Mouse (Mus musculus): ENCODE results near the gene Faf1. TPM values are rescaled to one million over a fixed set of nuclear protein-coding genes. Genes with fewer than 3 reads are reported as not detected.

Gene Faf1
- polyA plus RNA-seq, 1 experiment: 88.3 TPM

DNA sequence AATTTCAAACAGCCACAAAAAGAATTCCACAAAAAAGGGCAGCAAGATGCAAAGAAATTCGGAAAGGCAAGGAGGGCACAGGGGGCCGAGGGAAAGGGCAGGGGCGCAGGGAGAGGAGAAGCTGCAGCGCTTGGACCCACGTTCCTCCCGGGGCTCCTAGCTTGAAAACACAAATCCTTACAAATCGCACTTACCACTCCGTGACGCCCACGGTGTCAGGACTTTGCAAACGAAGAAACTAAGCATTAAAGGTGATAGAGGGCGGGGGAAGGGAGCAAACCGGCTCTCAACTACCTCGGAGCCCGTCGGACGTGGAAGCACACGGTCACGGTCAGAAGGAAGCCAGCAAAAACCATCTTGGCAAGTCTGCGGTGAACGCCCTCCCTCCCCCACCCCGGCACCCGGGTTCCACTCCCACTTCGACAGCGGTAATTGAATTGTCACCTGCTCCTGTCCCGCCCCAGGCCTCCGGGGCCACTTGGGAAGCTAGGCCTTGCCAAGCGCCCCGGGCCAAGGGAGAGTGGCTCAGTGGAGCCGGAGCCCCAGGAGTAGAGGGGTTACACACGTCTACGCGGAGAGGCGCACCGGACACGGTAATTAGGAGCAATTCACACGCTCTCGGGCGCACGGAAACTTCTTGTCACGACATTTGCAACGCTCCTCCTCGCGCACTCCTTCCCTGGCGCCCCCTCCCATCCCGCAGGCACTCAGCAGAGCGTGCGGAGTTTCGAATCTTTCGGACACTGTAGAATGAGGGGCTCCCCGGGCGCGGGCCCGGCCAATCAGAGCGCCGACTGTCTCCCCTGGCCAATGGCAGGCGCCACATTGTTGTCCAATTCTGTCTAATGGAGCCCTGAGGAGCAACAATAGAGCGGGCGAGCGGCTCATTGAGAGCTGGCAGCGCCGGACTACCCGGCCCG, 301.0 kb downstream of the Faf1 start, which contains the start of gene Dmrta2:
Dmrta2 (plus strand) TSS at position 906 of the 920 bp plus-strand sequence.
- Histone ChIP-seq H3K27me3 (ENCODE audit: control insufficient read depth, insufficient read depth, low read length, poor library complexity, severe bottlenecking) (peaks cover 42% of the 10 kb centered on the region), H3K9ac (ENCODE audit: low read depth, poor library complexity, severe bottlenecking) (peak within 1 kb of the TSS; percentile 69), H3K27ac (ENCODE audit: insufficient read depth, low read length) (no peak within 1 kb of the TSS), H3K36me3 (ENCODE audit: control insufficient read depth, insufficient read depth, low read length, poor library complexity, severe bottlenecking) (no peaks in the 10 kb centered on the region), H3K4me1 (ENCODE audit: control insufficient read depth, insufficient read depth, low read length) (no peaks in the 10 kb centered on the region), H3K4me3 (ENCODE audit: low read depth, low read length) (peak within 1 kb of the TSS; percentile 67), H3K9me3 (replicated peaks; ENCODE audit: control insufficient read depth, insufficient read depth, low read length, poor library complexity, severe bottlenecking) (no peaks in the 10 kb centered on the region)
- TF ChIP-seq POLR2A (IDR thresholded peaks at IDR 0.05; ENCODE audit: insufficient read depth, low read length) (no peak), CTCF (IDR thresholded peaks at IDR 0.05; ENCODE audit: low read depth, low read length) (no peak), EP300 (IDR thresholded peaks at IDR 0.05; ENCODE audit: insufficient read depth, low read depth, low read length) (no peak)

DNA sequence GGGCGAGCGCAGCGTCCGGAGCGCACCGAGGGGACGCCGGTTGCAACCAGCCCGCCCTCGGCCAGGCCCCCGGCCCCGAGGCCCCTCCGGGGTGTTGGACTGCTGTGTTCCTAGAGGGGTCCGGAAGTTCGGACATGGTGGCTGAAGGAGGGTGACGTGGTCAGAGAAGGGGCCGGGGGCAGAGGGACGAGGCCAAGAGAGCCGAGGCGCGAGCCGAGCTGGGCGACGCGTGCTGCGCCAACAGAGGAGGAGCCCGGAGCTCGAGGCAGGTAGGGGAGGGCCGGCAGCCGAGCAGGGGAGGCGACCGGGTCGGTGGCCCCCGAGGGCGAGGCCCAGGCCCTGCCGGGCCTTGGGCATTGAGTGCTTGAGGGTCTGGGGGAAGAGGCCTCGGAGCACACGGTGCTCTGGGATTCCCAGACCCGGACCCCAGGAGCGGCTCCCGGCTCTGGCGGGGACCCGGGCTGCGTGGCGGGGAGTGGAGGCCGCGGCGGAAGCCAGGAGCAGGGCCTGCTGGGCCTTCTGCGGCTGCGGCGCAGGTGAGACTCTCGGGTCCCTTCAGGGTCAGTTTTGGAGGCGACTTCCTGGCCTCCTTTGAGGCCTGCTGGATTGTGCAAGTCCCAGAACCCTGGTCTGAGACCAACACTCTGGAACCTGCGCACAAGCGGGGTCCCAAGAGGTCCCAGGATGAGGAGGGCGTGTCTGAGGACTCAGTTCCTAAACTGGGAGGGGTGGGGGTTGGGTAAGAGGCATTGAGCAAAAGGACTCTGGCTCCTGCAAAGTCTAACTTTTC, 301.9 kb downstream of the Faf1 start:
- Histone ChIP-seq H3K9ac (ENCODE audit: low read depth, poor library complexity, severe bottlenecking) (peak overlapping the region; percentile 69), H3K4me3 (ENCODE audit: low read depth, low read length) (peak overlapping the region; percentile 67), H3K36me3 (ENCODE audit: control insufficient read depth, insufficient read depth, low read length, poor library complexity, severe bottlenecking) (no peaks in the 10 kb centered on the region), H3K9me3 (replicated peaks; ENCODE audit: control insufficient read depth, insufficient read depth, low read length, poor library complexity, severe bottlenecking) (no peaks in the 10 kb centered on the region), H3K27ac (ENCODE audit: insufficient read depth, low read length) (no peak overlapping the region), H3K4me1 (ENCODE audit: control insufficient read depth, insufficient read depth, low read length) (no peaks in the 10 kb centered on the region), H3K27me3 (ENCODE audit: control insufficient read depth, insufficient read depth, low read length, poor library complexity, severe bottlenecking) (peaks cover 47% of the 10 kb centered on the region)
- no peak for TF ChIP-seq EP300 (IDR thresholded peaks at IDR 0.05; ENCODE audit: insufficient read depth, low read depth, low read length)
- no peak for TF ChIP-seq POLR2A (IDR thresholded peaks at IDR 0.05; ENCODE audit: insufficient read depth, low read length)
- TF ChIP-seq CTCF (IDR thresholded peaks at IDR 0.05; ENCODE audit: low read depth, low read length): no peak

DNA sequence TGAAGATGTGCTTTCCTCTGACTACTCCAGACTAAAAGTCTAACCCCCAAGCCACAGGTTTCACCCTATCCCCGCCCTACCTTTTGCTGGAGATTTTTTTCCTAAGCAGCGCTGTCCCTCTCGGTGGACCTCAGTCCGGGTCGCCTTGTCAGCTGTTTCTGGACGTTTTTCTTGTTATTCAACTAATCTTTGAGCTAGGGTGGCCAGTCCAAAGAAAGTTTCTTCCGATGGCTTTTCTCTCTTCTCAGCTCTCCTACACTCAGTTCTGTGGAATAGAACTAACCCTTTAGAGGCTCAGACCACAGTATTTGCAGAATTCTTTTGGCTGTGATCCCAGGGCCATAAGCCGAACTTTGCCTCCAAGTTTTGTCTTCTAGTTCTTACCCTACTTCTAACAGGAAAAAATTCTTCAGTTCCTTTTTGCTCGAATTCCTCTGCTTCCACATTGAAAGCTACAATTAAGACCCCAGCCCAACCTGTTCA, 302.5 kb downstream of the Faf1 start:
- Histone ChIP-seq H3K27me3 (ENCODE audit: control insufficient read depth, insufficient read depth, low read length, poor library complexity, severe bottlenecking) (peaks cover 52% of the 10 kb centered on the region), H3K4me1 (ENCODE audit: control insufficient read depth, insufficient read depth, low read length) (no peaks in the 10 kb centered on the region), H3K36me3 (ENCODE audit: control insufficient read depth, insufficient read depth, low read length, poor library complexity, severe bottlenecking) (no peaks in the 10 kb centered on the region), H3K27ac (ENCODE audit: insufficient read depth, low read length) (no peak overlapping the region), H3K9me3 (replicated peaks; ENCODE audit: control insufficient read depth, insufficient read depth, low read length, poor library complexity, severe bottlenecking) (no peaks in the 10 kb centered on the region), H3K4me3 (ENCODE audit: low read depth, low read length) (no peak overlapping the region; the same call in 1 of the 2 replicates), H3K9ac (ENCODE audit: low read depth, poor library complexity, severe bottlenecking) (peak overlapping the region; percentile 69; the same call in 1 of the 2 replicates)
- no peak for TF ChIP-seq EP300 (IDR thresholded peaks at IDR 0.05; ENCODE audit: insufficient read depth, low read depth, low read length)

DNA sequence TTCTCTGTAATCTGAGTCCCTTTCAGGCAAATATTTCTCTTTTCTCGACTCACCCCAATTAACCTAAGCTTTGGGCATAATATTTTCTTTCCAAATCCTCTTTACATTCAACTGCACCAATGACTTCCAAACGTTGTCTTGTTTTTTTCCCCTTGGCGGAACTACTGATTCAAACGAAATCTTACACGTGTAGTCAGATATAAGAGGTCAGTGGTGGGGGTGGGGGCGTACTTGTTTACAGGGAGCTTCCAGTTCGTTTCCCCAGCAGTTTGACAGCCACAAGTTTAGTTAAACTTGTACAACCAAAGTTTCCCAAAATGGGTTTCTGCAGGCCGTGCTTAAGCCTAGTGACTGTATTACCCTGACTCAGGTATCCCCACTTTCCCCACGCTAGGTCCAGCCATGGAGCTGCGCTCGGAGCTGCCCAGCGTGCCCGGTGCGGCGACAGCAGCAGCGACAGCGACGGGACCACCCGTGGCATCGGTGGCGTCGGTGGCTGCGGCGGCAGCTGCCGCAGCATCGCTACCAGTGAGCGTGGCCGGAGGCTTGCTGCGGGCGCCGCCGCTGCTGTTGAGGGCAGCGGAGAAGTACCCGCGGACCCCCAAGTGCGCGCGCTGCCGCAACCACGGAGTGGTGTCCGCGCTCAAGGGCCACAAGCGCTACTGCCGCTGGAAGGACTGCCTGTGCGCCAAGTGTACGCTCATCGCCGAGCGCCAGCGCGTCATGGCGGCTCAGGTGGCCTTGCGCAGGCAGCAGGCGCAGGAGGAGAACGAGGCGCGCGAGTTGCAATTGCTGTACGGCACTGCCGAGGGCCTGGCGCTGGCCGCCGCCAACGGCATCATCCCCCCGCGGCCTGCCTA, 303.3 kb downstream of the Faf1 start:
- Histone ChIP-seq H3K4me3 (ENCODE audit: low read depth, low read length) (peak overlapping the region; percentile 47), H3K27me3 (ENCODE audit: control insufficient read depth, insufficient read depth, low read length, poor library complexity, severe bottlenecking) (peaks cover 57% of the 10 kb centered on the region), H3K36me3 (ENCODE audit: control insufficient read depth, insufficient read depth, low read length, poor library complexity, severe bottlenecking) (no peaks in the 10 kb centered on the region), H3K27ac (ENCODE audit: insufficient read depth, low read length) (no peak overlapping the region), H3K9ac (ENCODE audit: low read depth, poor library complexity, severe bottlenecking) (no peak overlapping the region), H3K9me3 (replicated peaks; ENCODE audit: control insufficient read depth, insufficient read depth, low read length, poor library complexity, severe bottlenecking) (no peaks in the 10 kb centered on the region), H3K4me1 (ENCODE audit: control insufficient read depth, insufficient read depth, low read length) (no peaks in the 10 kb centered on the region)
- no peak for TF ChIP-seq EP300 (IDR thresholded peaks at IDR 0.05; ENCODE audit: insufficient read depth, low read depth, low read length)
- no peak for TF ChIP-seq CTCF (IDR thresholded peaks at IDR 0.05; ENCODE audit: low read depth, low read length)
- no peak for TF ChIP-seq POLR2A (IDR thresholded peaks at IDR 0.05; ENCODE audit: insufficient read depth, low read length)

DNA sequence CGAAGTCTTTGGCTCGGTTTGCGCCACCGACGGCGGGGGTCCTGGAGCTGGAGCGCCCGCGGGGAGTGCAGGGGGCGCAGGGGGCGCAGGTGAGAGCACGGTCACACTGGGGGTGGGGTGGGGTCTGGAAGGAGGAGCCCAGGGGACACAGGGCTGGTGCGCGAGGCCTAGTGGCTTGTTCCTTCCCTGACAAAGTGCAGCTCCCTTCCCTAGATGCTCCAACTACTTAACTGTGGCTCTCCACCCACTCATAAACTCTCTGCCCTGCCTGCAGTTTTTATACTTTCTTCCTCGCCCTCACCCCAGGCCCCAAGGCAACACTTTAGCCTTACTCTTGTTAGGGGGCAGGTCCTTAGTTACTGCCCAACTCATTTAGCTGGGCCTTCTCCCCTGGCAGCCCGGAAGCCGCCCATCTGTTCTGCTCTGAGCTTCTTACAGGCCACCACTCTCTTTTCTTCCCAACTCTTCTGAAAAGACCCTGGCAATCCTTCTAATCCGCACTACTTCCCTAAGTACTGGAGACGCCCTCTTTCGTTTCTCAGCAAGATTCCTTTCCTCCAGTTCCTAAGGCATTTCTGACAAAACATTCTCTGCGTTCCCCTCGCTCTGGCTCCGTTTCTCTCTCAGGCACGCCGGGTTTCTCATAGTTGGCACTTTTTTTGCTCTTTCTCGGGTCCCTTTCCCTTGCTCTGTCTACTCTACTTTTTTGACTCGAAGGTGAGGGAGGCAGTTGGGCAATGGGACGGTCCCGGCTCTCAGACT, 304.1 kb downstream of the Faf1 start:
- H3K4me1 ChIP-seq (ENCODE audit: control insufficient read depth, insufficient read depth, low read length): no peaks in the 10 kb centered on the region
- H3K9ac ChIP-seq (ENCODE audit: low read depth, poor library complexity, severe bottlenecking): no peak overlapping the region
- no peak overlapping the region for H3K27ac ChIP-seq (ENCODE audit: insufficient read depth, low read length)
- peak overlapping the region; percentile 47 for H3K4me3 ChIP-seq (ENCODE audit: low read depth, low read length)
- H3K27me3 ChIP-seq (ENCODE audit: control insufficient read depth, insufficient read depth, low read length, poor library complexity, severe bottlenecking): peaks cover 61% of the 10 kb centered on the region
- H3K9me3 ChIP-seq (replicated peaks; ENCODE audit: control insufficient read depth, insufficient read depth, low read length, poor library complexity, severe bottlenecking): no peaks in the 10 kb centered on the region
- no peak for TF ChIP-seq CTCF (IDR thresholded peaks at IDR 0.05; ENCODE audit: low read depth, low read length)
- no peaks in the 10 kb centered on the region for H3K36me3 ChIP-seq (ENCODE audit: control insufficient read depth, insufficient read depth, low read length, poor library complexity, severe bottlenecking)

Measured in ES-Bruce4 (cell line).